Mouse (Mus musculus): ENCODE results near the gene Sae1.

GRCm38 (mm10) chr7:16284001-16284400, 103.6 kb downstream of the Sae1 start:
- no peak for TF ChIP-seq CTCF (IDR thresholded peaks at IDR 0.05; ENCODE audit: low read depth, low read length)
- TF ChIP-seq POLR2A (IDR thresholded peaks at IDR 0.05; ENCODE audit: extremely low read depth, insufficient read depth, low read length), result no peak
